Comparison of ENCODE assay signal across 8 mouse cellular contexts in the genomic region with DNA sequence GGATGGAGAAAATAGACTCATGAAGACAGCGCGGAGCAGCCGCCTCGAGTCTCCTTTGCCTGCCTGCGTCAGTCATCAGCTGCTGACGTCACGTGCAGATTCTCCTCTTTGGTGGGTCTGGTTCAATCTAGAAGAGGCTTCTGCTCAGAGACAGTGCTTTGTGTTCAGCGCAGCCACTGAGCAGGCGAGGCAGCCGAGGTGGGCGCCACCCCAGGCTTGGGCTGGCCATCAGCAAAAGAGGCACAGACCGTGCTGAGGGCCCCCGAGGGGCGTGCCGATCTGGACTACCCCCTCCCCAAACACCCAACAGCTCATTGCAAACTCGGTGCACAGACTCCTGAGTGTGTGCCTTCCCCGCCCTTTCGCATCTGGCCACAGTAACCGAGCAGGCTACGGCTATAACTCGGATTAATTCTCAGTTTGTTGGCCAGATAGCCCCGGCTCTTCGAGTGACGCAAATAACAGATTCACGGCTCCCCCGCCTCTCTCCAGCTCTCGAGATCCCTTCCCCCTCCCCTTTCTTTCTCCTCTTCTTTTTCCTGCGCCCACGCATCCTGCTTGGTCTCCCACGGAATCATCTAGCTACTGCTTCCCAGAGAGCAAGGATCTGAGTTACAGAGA.
DNase-seq lines count a peak whose midpoint lies in the region; ATAC-seq lines count a peak whose summit lies in the region.

No protein-coding gene starts in this region.

- H3K9ac ChIP-seq in heart, embryonic 11.5 days (ENCODE audit: low read depth, low read length) = peak overlapping the region; percentile 56; the same call in 1 of the 2 replicates
- peak overlapping the region; percentile 61 for H3K9ac ChIP-seq in neural tube, embryonic 15.5 days (replicated peaks)

- ATAC-seq in heart, embryonic 11.5 days (replicated peaks; ENCODE audit: insufficient number of reproducible peaks, low FRiP score, low TSS enrichment) = peak; percentile 22; the same call in 1 of the 2 replicates
- peak; percentile 87 for ATAC-seq in neural tube, embryonic 15.5 days (ENCODE audit: low FRiP score)

- H3K36me3 ChIP-seq in heart, embryonic 11.5 days (ENCODE audit: control insufficient read depth, insufficient read depth, low read length) = no peaks in the 10 kb centered on the region
- H3K36me3 ChIP-seq in forebrain, embryonic 10.5 days (replicated peaks) = peaks cover 13% of the 10 kb centered on the region
- no peaks in the 10 kb centered on the region for H3K36me3 ChIP-seq in neural tube, embryonic 15.5 days

- no peak overlapping the region for H3K27ac ChIP-seq in heart, embryonic 11.5 days (ENCODE audit: low read depth, low read length)
- H3K27ac ChIP-seq in forebrain, embryonic 10.5 days = peak overlapping the region; percentile 61
- peak overlapping the region; percentile 96 for H3K27ac ChIP-seq in neural tube, embryonic 15.5 days (replicated peaks)

- H3K4me1 ChIP-seq in heart, embryonic 11.5 days (ENCODE audit: control insufficient read depth, insufficient read depth, low read length) = peaks cover 24% of the 10 kb centered on the region
- H3K4me1 ChIP-seq in forebrain, embryonic 10.5 days = peaks cover 53% of the 10 kb centered on the region
- H3K4me1 ChIP-seq in neural tube, embryonic 15.5 days = peaks cover 57% of the 10 kb centered on the region

- no peak for DNase-seq in heart, adult 9 months (ENCODE audit: low spot score in 2 of 2)
- DNase-seq in R1 (ENCODE audit: low read depth, low spot score) = peak; percentile 70
- DNase-seq in forebrain, embryonic 10.5 days (ENCODE audit: extremely low spot score, low spot score) = no peak
- peak; percentile 81 for DNase-seq in layer of hippocampus, adult 9-11 months
- no peak for DNase-seq in ovary, adult 18-20 months (ENCODE audit: low spot score)
- no peak for DNase-seq in adrenal gland, postnatal 10 days

- WGBS in heart, embryonic 11.5 days (ENCODE audit: insufficient replicate concordance) = 1% methylated on average over 30 of the region's 30 CpGs
- WGBS in forebrain, embryonic 10.5 days = 1% methylated on average over 30 of the region's 30 CpGs
- 0% methylated on average over 30 of the region's 30 CpGs for WGBS in neural tube, embryonic 15.5 days

- peak overlapping the region; percentile 77 for H3K4me2 ChIP-seq in heart, embryonic 11.5 days
- peak overlapping the region; percentile 92 for H3K4me2 ChIP-seq in neural tube, embryonic 15.5 days

- H3K4me3 ChIP-seq in heart, embryonic 11.5 days (ENCODE audit: low read depth, low read length) = peak overlapping the region; percentile 40
- H3K4me3 ChIP-seq in forebrain, embryonic 10.5 days = peak overlapping the region; percentile 51
- peak overlapping the region; percentile 52 for H3K4me3 ChIP-seq in neural tube, embryonic 15.5 days (replicated peaks)

- H3K27me3 ChIP-seq in heart, embryonic 11.5 days (ENCODE audit: control insufficient read depth, insufficient read depth, low read length) = peaks cover 57% of the 10 kb centered on the region
- H3K27me3 ChIP-seq in forebrain, embryonic 10.5 days (ENCODE audit: poor library complexity, severe bottlenecking) = peaks cover 75% of the 10 kb centered on the region
- peaks cover 31% of the 10 kb centered on the region for H3K27me3 ChIP-seq in neural tube, embryonic 15.5 days (replicated peaks)

- H3K9me3 ChIP-seq in heart, embryonic 11.5 days (replicated peaks; ENCODE audit: control insufficient read depth, low read length) = no peaks in the 10 kb centered on the region
- H3K9me3 ChIP-seq in forebrain, embryonic 10.5 days = no peaks in the 10 kb centered on the region
- H3K9me3 ChIP-seq in neural tube, embryonic 15.5 days (replicated peaks) = no peaks in the 10 kb centered on the region

Comparison
In these comparisons a context has a peak if more than half of its experiments do, and no peak if none do; other contexts are left out.
1. DNase-seq: peak in R1 (single experiment) and layer of hippocampus, adult 9-11 months (single experiment); none in heart, adult 9 months (0 of 2), forebrain, embryonic 10.5 days (single experiment), ovary, adult 18-20 months (single experiment) and adrenal gland, postnatal 10 days (single experiment).
2. Peak in every context shown above with its lines, with median percentiles within 50 percentile points of each other: H3K4me3 ChIP-seq.